Mouse (Mus musculus) small intestine, adult 2 months (tissue): Measurements from ENCODE around the gene Gm37240.

Experiments
- CTCF ChIP-seq: fragments of 200-500 bp; IDR thresholded peaks from 2 replicates; pipeline ENCODE4 v1.5.1; 2012; ENCODE audit warnings: low read depth, mild to moderate bottlenecking, control low read depth, inconsistent platforms, low read length, moderate library complexity, mixed read lengths; ENCODE audit not compliant: insufficient replicate concordance, insufficient read length; ENCODE audit errors: extremely low read depth
- POLR2A ChIP-seq: fragments of 200-500 bp; IDR thresholded peaks from 2 replicates; pipeline ENCODE4 v1.6.1; 2012; ENCODE audit warnings: low read depth, mild to moderate bottlenecking, control low read depth, inconsistent platforms, low read length, moderate library complexity

DNA sequence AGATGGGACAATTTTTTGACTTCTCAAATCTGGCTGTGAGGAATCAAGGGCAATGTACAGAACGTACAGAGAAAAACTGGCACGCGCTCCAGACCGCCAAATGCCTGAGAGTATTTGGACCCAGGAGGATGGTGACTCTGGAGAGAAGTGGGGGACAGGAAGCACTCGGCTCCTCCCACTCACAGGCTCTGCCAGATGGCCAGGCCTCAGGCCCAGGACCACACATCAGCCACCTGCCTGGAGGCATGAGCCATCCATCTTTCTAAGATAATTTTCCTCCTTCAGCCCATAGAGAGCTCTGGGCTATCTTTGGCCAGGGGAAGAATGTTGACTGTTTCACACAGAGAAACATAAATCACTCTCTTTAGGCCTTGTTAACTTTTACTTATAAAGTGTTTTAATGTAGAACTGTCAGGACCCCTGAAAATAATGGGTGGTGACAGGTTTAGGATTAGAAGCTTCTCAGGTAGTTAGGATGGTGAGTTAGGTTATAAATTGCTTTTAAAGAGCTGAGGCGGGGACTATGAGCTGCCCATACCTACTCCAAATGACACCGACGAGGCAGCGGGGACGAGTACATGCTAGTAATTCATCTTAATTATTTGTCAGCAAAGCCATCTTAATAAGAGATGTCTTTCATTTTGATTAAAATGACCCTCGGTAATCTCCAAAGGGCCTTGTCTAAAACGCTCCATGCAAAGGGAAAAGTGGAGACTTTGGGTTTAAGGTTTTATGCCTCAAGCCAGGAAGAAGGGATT, 546.0 kb downstream of the Gm37240 start:
- TF ChIP-seq CTCF (no peak), POLR2A (no peak)
